Mouse (Mus musculus): Measurements from ENCODE around the gene Ccz1.

DNA sequence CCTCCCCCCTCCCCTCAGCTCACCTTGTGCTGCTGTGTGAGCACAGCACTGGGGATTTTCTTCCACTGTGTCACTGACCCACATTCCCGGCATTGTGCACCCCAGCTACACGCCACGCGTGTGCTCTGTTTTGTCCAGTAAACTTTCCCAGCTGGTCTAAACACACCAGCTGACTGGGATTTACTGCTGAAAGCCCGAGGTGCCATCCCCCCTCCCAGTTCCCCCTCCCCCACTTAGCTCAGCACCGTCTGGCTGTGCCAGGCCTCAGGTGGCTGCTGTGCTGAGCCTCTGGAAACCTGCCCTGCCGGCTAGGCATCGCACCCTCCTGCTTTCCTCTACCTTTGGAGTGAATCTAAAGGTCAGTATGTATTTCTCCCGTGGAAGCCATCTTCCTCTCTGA lies 33.8 kb downstream of the Ccz1 start:
- TF ChIP-seq CTCF (IDR thresholded peaks at IDR 0.05; ENCODE audit: low read depth), result no peak
- TF ChIP-seq EP300 (IDR thresholded peaks at IDR 0.05; ENCODE audit: low read depth), result no peak

All from liver, postnatal 0 days (tissue).